In the genomic region with DNA sequence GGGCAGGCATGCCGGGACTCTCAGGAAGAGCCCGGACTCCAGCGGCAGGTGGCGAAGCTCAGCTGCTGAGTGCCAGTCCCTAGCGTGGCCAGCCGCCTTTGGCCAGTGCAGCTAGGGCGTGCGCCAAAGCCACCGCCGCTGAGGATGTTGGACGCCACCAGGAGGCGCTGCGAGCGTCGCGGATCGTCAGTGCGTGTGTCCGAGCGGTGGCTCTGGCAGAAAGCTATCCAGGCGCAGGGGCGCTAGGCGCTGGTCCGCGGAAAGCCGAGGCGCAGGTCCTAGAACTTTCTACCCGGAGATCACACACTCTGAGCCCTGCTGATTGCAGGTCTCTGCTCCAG, we compare ENCODE assay signal across 8 mouse cellular contexts.
DNase-seq lines count a peak whose midpoint lies in the region; ATAC-seq and TF ChIP-seq lines count a peak whose summit lies in the region.

No protein-coding gene starts in this region.

- peak overlapping the region; percentile 64 for H3K4me2 ChIP-seq in embryonic facial prominence, embryonic 13.5 days
- peak overlapping the region; percentile 55 for H3K4me2 ChIP-seq in limb, embryonic 14.5 days (replicated peaks; ENCODE audit: low read depth, low read length, severe bottlenecking)
- peak overlapping the region; percentile 72 for H3K4me2 ChIP-seq in midbrain, embryonic 16.5 days (ENCODE audit: low read length)
- peak overlapping the region; percentile 34 for H3K4me2 ChIP-seq in stomach, embryonic 14.5 days (replicated peaks; ENCODE audit: low read depth, low read length)

- H3K27ac ChIP-seq in embryonic facial prominence, embryonic 13.5 days: no peak overlapping the region
- no peak overlapping the region for H3K27ac ChIP-seq in heart, embryonic 10.5 days
- no peak overlapping the region for H3K27ac ChIP-seq in limb, embryonic 14.5 days (replicated peaks; ENCODE audit: low read depth, low read length)
- H3K27ac ChIP-seq in midbrain, embryonic 16.5 days (ENCODE audit: low read length): peak overlapping the region; percentile 89
- H3K27ac ChIP-seq in stomach, embryonic 14.5 days (ENCODE audit: low read length): no peak overlapping the region

- peak overlapping the region; percentile 37 for H3K4me3 ChIP-seq in embryonic facial prominence, embryonic 13.5 days
- H3K4me3 ChIP-seq in heart, embryonic 10.5 days: peak overlapping the region; percentile 44
- H3K4me3 ChIP-seq in limb, embryonic 14.5 days (replicated peaks; ENCODE audit: low read length): peak overlapping the region; percentile 31
- peak overlapping the region; percentile 33 for H3K4me3 ChIP-seq in midbrain, embryonic 16.5 days (ENCODE audit: low read depth, low read length)
- peak overlapping the region; percentile 12; the same call in 1 of the 2 replicates for H3K4me3 ChIP-seq in stomach, embryonic 14.5 days (ENCODE audit: low read depth, low read length)

- H3K9me3 ChIP-seq in embryonic facial prominence, embryonic 13.5 days: no peaks in the 10 kb centered on the region
- no peaks in the 10 kb centered on the region for H3K9me3 ChIP-seq in heart, embryonic 10.5 days
- no peaks in the 10 kb centered on the region for H3K9me3 ChIP-seq in limb, embryonic 14.5 days (ENCODE audit: control insufficient read depth, low read length)
- H3K9me3 ChIP-seq in midbrain, embryonic 16.5 days (replicated peaks; ENCODE audit: control insufficient read depth, low read length, poor library complexity, severe bottlenecking): no peaks in the 10 kb centered on the region
- no peaks in the 10 kb centered on the region for H3K9me3 ChIP-seq in stomach, embryonic 14.5 days (ENCODE audit: control insufficient read depth, low read depth, low read length)

- no peaks in the 10 kb centered on the region for H3K36me3 ChIP-seq in embryonic facial prominence, embryonic 13.5 days
- H3K36me3 ChIP-seq in heart, embryonic 10.5 days: no peaks in the 10 kb centered on the region
- no peaks in the 10 kb centered on the region for H3K36me3 ChIP-seq in limb, embryonic 14.5 days (ENCODE audit: control insufficient read depth, insufficient read depth, low read length)
- no peaks in the 10 kb centered on the region for H3K36me3 ChIP-seq in midbrain, embryonic 16.5 days (ENCODE audit: control insufficient read depth, insufficient read depth, low read length)
- no peaks in the 10 kb centered on the region for H3K36me3 ChIP-seq in stomach, embryonic 14.5 days (ENCODE audit: control insufficient read depth, insufficient read depth, low read length)

- peaks cover 18% of the 10 kb centered on the region for H3K4me1 ChIP-seq in embryonic facial prominence, embryonic 13.5 days
- H3K4me1 ChIP-seq in heart, embryonic 10.5 days: peaks cover 13% of the 10 kb centered on the region
- H3K4me1 ChIP-seq in limb, embryonic 14.5 days (ENCODE audit: control insufficient read depth, insufficient read depth, low read length): peaks cover 7% of the 10 kb centered on the region
- H3K4me1 ChIP-seq in midbrain, embryonic 16.5 days (ENCODE audit: control insufficient read depth, insufficient read depth, low read length): peaks cover 24% of the 10 kb centered on the region
- H3K4me1 ChIP-seq in stomach, embryonic 14.5 days (ENCODE audit: control insufficient read depth, insufficient read depth, low read length): no peaks in the 10 kb centered on the region

- under 1% methylated on average over 28 of the region's 28 CpGs for WGBS in embryonic facial prominence, embryonic 13.5 days
- 1% methylated on average over 28 of the region's 28 CpGs for WGBS in heart, embryonic 10.5 days
- under 1% methylated on average over 26 of the region's 28 CpGs for WGBS in limb, embryonic 14.5 days
- 0% methylated on average over 28 of the region's 28 CpGs for WGBS in midbrain, embryonic 16.5 days
- WGBS in stomach, embryonic 14.5 days: 0% methylated on average over 28 of the region's 28 CpGs

- TF ChIP-seq POLR2A in limb, embryonic 14.5 days (IDR thresholded peaks at IDR 0.05; ENCODE audit: borderline replicate concordance, extremely low read depth, insufficient read depth, insufficient read length): no peak

- no peak for ATAC-seq in embryonic facial prominence, embryonic 13.5 days (ENCODE audit: insufficient number of reproducible peaks, insufficient read depth, low FRiP score, low TSS enrichment, low read depth)
- peak; percentile 70 for ATAC-seq in limb, embryonic 14.5 days (ENCODE audit: low FRiP score, low read depth)
- peak; percentile 79 for ATAC-seq in midbrain, embryonic 16.5 days
- ATAC-seq in stomach, embryonic 14.5 days (ENCODE audit: insufficient number of reproducible peaks, insufficient read depth, low FRiP score, low read depth): peak; percentile 50; the same call in 1 of the 2 replicates

- peak; percentile 79 for DNase-seq in layer of hippocampus, adult 11-12 months (ENCODE audit: low spot score)
- DNase-seq in layer of hippocampus, adult 9-10 months (ENCODE audit: low spot score): no peak
- DNase-seq in heart, embryonic 10.5 days (ENCODE audit: low spot score): peak; percentile 83
- peak; percentile 77 for DNase-seq in kidney, adult 9 months
- peak; percentile 63 for DNase-seq in limb, embryonic 14.5 days (ENCODE audit: low spot score)

- H3K9ac ChIP-seq in embryonic facial prominence, embryonic 13.5 days: peak overlapping the region; percentile 41; the same call in 1 of the 2 replicates
- peak overlapping the region; percentile 21; the same call in 1 of the 2 replicates for H3K9ac ChIP-seq in limb, embryonic 14.5 days (ENCODE audit: low read depth, low read length, severe bottlenecking)
- peak overlapping the region; percentile 66 for H3K9ac ChIP-seq in midbrain, embryonic 16.5 days (ENCODE audit: low read depth, low read length)
- H3K9ac ChIP-seq in stomach, embryonic 14.5 days (replicated peaks; ENCODE audit: low read depth, low read length): no peak overlapping the region

- H3K27me3 ChIP-seq in embryonic facial prominence, embryonic 13.5 days: peaks cover 89% of the 10 kb centered on the region
- peaks cover 98% of the 10 kb centered on the region for H3K27me3 ChIP-seq in heart, embryonic 10.5 days (ENCODE audit: insufficient read depth, poor library complexity, severe bottlenecking)
- peaks cover 47% of the 10 kb centered on the region for H3K27me3 ChIP-seq in limb, embryonic 14.5 days (ENCODE audit: control insufficient read depth, insufficient read depth, low read length)
- H3K27me3 ChIP-seq in midbrain, embryonic 16.5 days (ENCODE audit: control insufficient read depth, insufficient read depth, low read depth, low read length): no peaks in the 10 kb centered on the region
- H3K27me3 ChIP-seq in stomach, embryonic 14.5 days (ENCODE audit: control insufficient read depth, insufficient read depth, low read length): peaks cover 39% of the 10 kb centered on the region
